Mouse (Mus musculus) hematopoietic multipotent progenitor cell, adult 10-12 weeks (in vitro differentiated cells): ENCODE results near the gene Tigd4. TPM values are rescaled to one million over a fixed set of nuclear protein-coding genes. Genes with fewer than 3 reads are reported as not detected.

Experiments
- polyA plus RNA-seq: library from polyadenylated mRNA; stranded (reverse); fragments of >175 nt; gene quantifications from 2 replicates; pipeline ENCODE4 v1.2.3, GENCODE M21; 2012; ENCODE audit warnings: low replicate concordance

The Tigd4 gene
- not detected in 2 replicates for polyA plus RNA-seq

GRCm38 (mm10) chr3:84593274-84593673 is at the start of gene Tigd4:
Gene Tigd4, plus strand, starts transcription at chr3:84593574.

GRCm38 (mm10) chr3:84582023-84582912 is 11.1 kb upstream of the Tigd4 start, which contains the start of gene Arfip1:
Gene Arfip1, minus strand, starts transcription at chr3:84582625.

Other genes with a start within 250 kb of the Tigd4 start
- 1.8 and 30.2 TPM in 2 replicates for gene Fhdc1, start 113.1 kb upstream of the Tigd4 start, polyA plus RNA-seq
- gene Arfip1, start 10.9 kb upstream of the Tigd4 start, polyA plus RNA-seq = 20.3 and 38.6 TPM in 2 replicates
- gene Tmem154, start 72.6 kb downstream of the Tigd4 start, polyA plus RNA-seq = 7.8 and 8.5 TPM in 2 replicates
- 8.6 and 13.3 TPM in 2 replicates for gene Fbxw7, start 221.7 kb downstream of the Tigd4 start, polyA plus RNA-seq